Mouse (Mus musculus) layer of hippocampus, adult 2 months (tissue): ENCODE measurements around the gene Hpse2. TPM values are rescaled to one million over a fixed set of nuclear protein-coding genes. Genes with fewer than 3 reads are reported as not detected.
A peak's percentile ranks its signal among the peaks of the same experiment; 100 is the strongest.

Experiments used
- DNase-seq, 2 experiments: peaks; one replicate each; pipeline ENCODE4 v3.0.0; 2022; ENCODE audit warnings: low spot score in 2 of 2
- H3K27ac ChIP-seq: fragments of 200-600 bp; 2 replicates; pipeline ENCODE4 v1.8.1; 2022
- H3K4me3 ChIP-seq: fragments of 200-600 bp; 2 replicates; pipeline ENCODE4 v1.8.1; 2022; ENCODE audit warnings: mild to moderate bottlenecking
- CTCF ChIP-seq: fragments of 200-600 bp; conservative IDR thresholded peaks from 2 replicates; pipeline ENCODE4 v1.8.1; 2022; ENCODE audit warnings: antibody characterized with exemption, mild to moderate bottlenecking, moderate library complexity
- total RNA-seq, 2 experiments: library from RNA; stranded (reverse); gene quantifications; 2 replicates each; pipeline ENCODE4 v1.2.3; 2021

Hpse2 gene
- total RNA-seq, 2 experiments from 2014 or later: 0.15 to 0.33 TPM

- H3K4me3 ChIP-seq: no peak overlapping the region
- peak overlapping the region; percentile 77 for H3K27ac ChIP-seq
- TF ChIP-seq CTCF: no peak
- peak in 1 of 2 experiments; percentile 17 for DNase-seq
Observed at GRCm38 (mm10) chr19:43141646-43142045, 246.5 kb downstream of the Hpse2 start.

- no peak for DNase-seq
- Histone ChIP-seq H3K27ac (no peak overlapping the region), H3K4me3 (no peak overlapping the region)
- no peak for TF ChIP-seq CTCF
Observed at GRCm38 (mm10) chr19:43109796-43110195, 278.4 kb downstream of the Hpse2 start.

GRCm38 (mm10) chr19:43096915-43097314, 291.2 kb downstream of the Hpse2 start:
- no peak for DNase-seq
- no peak overlapping the region for H3K4me3 ChIP-seq
- H3K27ac ChIP-seq: no peak overlapping the region
- TF ChIP-seq CTCF: no peak

- no peak for TF ChIP-seq CTCF
- no peak for DNase-seq
- Histone ChIP-seq H3K27ac (no peak overlapping the region), H3K4me3 (no peak overlapping the region)
Observed at GRCm38 (mm10) chr19:43087216-43087615, 300.9 kb downstream of the Hpse2 start.

GRCm38 (mm10) chr19:43064155-43064554, 324.0 kb downstream of the Hpse2 start:
- no peak for DNase-seq
- Histone ChIP-seq H3K27ac (no peak overlapping the region), H3K4me3 (no peak overlapping the region)
- TF ChIP-seq CTCF: no peak

- no peak for DNase-seq
- Histone ChIP-seq H3K27ac (no peak overlapping the region), H3K4me3 (no peak overlapping the region)
- TF ChIP-seq CTCF: no peak
Observed at GRCm38 (mm10) chr19:43044506-43044905, 343.6 kb downstream of the Hpse2 start.

GRCm38 (mm10) chr19:43042721-43043120, 345.4 kb downstream of the Hpse2 start:
- Histone ChIP-seq H3K27ac (no peak overlapping the region), H3K4me3 (no peak overlapping the region)
- no peak for DNase-seq
- no peak for TF ChIP-seq CTCF

- Histone ChIP-seq H3K27ac (no peak overlapping the region), H3K4me3 (no peak overlapping the region)
- no peak for TF ChIP-seq CTCF
- DNase-seq: no peak
Observed at GRCm38 (mm10) chr19:43042211-43042610, 345.9 kb downstream of the Hpse2 start.

GRCm38 (mm10) chr19:43036381-43036780, 351.8 kb downstream of the Hpse2 start:
- DNase-seq: peak in 1 of 2 experiments; percentile 12
- H3K4me3 ChIP-seq: no peak overlapping the region
- TF ChIP-seq CTCF: no peak
- peak overlapping the region; percentile 64 for H3K27ac ChIP-seq

GRCm38 (mm10) chr19:43027305-43027704, 360.9 kb downstream of the Hpse2 start:
- Histone ChIP-seq H3K4me3 (no peak overlapping the region), H3K27ac (no peak overlapping the region)
- peak; percentile 85 for TF ChIP-seq CTCF
- peak; percentile 24 to 54 for DNase-seq

GRCm38 (mm10) chr19:43022611-43023173, 365.5 kb downstream of the Hpse2 start:
- no peak for TF ChIP-seq CTCF
- Histone ChIP-seq H3K27ac (peak overlapping the region; percentile 10; the same call in 1 of the 2 replicates), H3K4me3 (no peak overlapping the region)
- DNase-seq: peak; percentile 29 to 33

GRCm38 (mm10) chr19:43018792-43019191, 369.4 kb downstream of the Hpse2 start:
- no peak for DNase-seq
- no peak overlapping the region for H3K4me3 ChIP-seq
- no peak overlapping the region for H3K27ac ChIP-seq
- no peak for TF ChIP-seq CTCF

GRCm38 (mm10) chr19:42996406-42996805, 391.7 kb downstream of the Hpse2 start:
- Histone ChIP-seq H3K4me3 (no peak overlapping the region), H3K27ac (no peak overlapping the region)
- DNase-seq: no peak
- TF ChIP-seq CTCF: no peak

- no peak overlapping the region for H3K4me3 ChIP-seq
- TF ChIP-seq CTCF: no peak
- H3K27ac ChIP-seq: no peak overlapping the region
- DNase-seq: no peak
Observed at GRCm38 (mm10) chr19:42988833-42989232, 399.3 kb downstream of the Hpse2 start.
